Mouse (Mus musculus) cerebellum, postnatal 14 days (tissue): ENCODE data around the gene Fscn2.

Source experiments
- DNase-seq, 2 experiments: peaks; one replicate each; pipeline ENCODE4 v3.0.0; 2021; ENCODE audit warnings: mixed read lengths in 2 of 2

The Fscn2 gene

GRCm38 (mm10) chr11:120361295-120361694, at the start of gene Fscn2:
TSS of gene Fscn2 (plus strand) at chr11:120361534.
- DNase-seq = no peak

GRCm38 (mm10) chr11:120311561-120311960, 49.8 kb upstream of the Fscn2 start:
- peak; percentile 30 to 31 for DNase-seq

DNA sequence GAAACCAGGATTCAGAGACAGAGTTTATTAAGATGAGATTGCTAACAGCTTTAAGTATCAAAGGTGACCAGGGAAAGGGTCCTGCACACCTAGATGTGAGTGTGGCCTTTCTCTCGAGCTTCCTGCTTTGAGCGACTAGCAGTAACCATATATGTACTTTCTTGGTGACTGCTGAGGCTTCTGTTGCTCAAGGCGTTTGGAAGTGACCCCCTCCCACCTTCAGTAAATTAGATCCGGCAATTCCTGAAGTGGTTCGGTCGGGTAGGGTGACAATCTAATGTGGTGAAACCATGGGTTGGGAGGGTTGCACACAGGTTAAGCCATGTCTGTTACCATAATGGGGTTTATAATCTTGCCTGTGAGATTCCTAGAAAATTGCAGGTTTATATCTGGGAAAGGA, 49.3 kb upstream of the Fscn2 start:
- DNase-seq = no peak

GRCm38 (mm10) chr11:120313906-120314685, 47.2 kb upstream of the Fscn2 start:
- DNase-seq = peak in 1 of 2 experiments; percentile 4

- DNase-seq = peak; percentile 25 to 60
Measured at GRCm38 (mm10) chr11:120314721-120315415, 46.5 kb upstream of the Fscn2 start.

- peak; percentile 65 to 69 for DNase-seq
Measured at GRCm38 (mm10) chr11:120315416-120315761, 45.9 kb upstream of the Fscn2 start.

GRCm38 (mm10) chr11:120315832-120316689, 45.3 kb upstream of the Fscn2 start:
- peak; percentile 91 to 95 for DNase-seq

GRCm38 (mm10) chr11:120316690-120317254, 44.6 kb upstream of the Fscn2 start:
- peak; percentile 46 to 51 for DNase-seq

GRCm38 (mm10) chr11:120317456-120317855, 43.9 kb upstream of the Fscn2 start:
- DNase-seq = peak in 1 of 2 experiments; percentile 6

GRCm38 (mm10) chr11:120319310-120319709, 42.0 kb upstream of the Fscn2 start:
- DNase-seq = no peak

GRCm38 (mm10) chr11:120320156-120320555, 41.2 kb upstream of the Fscn2 start:
- no peak for DNase-seq

- DNase-seq = peak; percentile 57 to 72
Measured at GRCm38 (mm10) chr11:120335431-120336021, 25.8 kb upstream of the Fscn2 start.

DNA sequence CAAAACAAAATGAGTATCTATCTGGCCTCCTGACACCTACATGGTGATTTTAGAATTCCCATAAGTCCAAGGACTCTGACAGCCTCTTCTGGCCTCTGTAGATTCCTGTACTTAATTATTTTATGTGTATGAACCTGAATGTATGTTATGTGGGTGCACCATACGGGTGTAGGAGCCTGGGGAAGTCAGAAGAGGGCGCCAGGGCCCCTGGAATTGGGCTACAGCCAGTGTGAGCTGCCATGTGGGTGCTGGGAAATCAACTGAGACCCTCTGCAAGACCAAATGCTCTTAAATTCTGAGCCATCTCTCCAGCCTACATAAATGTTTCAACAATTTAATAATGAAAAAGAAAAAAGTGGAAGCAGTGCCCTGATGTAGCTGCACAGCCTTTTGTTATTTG, 23.9 kb upstream of the Fscn2 start:
- DNase-seq = peak in 1 of 2 experiments; percentile 12

DNA sequence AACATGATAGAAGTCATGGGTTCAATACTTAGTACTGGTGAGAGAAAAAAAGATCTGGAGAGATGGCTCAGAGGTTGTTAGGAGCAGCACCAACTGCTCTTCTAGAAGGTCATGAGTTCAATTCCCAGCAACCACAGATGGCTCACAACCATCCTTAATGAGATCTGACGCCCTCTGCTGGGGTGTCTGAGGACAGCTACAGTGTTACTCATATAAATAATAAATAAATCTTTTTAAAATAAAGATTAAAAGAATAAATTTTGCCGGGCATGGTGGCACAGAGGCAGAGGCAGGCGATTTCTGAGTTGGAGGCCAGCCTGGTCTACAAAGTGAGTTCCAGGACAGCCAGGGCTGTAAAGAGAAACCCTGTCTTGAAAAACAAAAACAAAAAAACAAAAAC, 22.5 kb upstream of the Fscn2 start:
- DNase-seq = peak in 1 of 2 experiments; percentile 4

DNA sequence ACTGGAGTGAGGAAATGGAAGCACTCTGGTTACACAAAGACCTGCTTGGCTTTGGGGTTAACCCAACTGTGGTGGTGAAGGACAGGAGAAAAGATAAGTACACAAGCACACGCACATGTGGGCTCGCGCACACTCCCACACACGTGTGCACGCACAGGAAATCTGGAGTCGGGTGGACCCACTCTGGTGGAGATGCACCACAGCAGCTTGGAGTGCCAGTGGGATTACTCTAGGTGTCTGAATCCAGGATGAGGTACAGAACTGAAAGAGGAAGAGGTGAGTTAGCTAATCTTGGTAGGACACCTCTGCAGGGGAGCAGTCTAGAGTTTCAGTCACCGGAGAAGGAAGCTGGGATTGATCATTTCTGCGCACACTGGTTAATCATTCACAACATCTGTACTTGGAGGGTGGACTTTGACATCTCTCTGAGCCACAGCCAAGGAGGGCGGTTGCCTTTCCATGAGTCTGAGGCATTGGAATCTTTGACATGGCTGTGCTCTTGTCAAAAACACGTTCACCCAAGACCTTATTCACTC, 21.3 kb upstream of the Fscn2 start:
- no peak for DNase-seq

DNA sequence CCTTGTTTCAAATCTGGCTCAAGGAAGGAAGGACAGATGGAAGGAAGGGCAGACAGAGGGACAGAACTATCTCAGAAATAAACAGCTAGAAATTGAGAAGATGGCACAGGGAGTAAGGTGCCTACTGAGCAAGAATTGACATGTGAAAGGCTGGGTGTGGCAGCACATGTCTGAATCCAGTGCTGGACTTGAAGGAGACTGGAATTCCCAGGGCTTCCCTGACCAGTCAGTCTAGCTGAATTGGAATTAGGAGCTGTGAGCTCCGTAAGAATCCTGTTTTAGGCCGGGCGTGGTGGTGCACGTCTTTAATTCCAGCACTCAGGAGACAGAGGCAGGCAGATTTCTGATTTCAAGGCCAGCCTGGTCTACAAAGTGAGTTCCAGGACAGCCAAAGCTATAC, 19.7 kb upstream of the Fscn2 start:
- no peak for DNase-seq

DNA sequence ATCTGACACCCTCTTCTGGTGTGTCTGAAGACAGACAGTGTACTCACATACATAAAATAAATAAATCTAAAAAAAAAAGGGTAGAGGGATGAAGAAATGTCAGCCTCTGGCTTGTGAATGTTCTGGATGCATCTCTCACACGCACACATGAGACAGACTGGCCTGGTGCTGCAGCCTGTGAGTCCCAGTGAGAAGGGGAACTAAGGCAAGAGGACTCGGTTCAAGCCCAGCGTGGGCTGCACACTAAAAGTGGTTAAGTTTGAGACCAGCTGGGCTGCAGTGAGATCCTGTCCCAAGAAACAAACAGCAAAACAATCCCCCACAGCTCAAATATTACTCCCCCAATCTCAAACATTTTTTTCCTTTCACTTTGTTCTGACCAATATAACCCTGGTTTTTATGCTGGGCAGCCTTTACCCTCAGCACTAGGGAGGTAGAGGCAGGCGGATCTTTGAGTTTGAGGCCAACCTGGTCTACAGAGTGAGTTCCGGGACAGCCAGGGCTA, 18.6 kb upstream of the Fscn2 start:
- no peak for DNase-seq

- DNase-seq = peak; percentile 13 to 22
Measured at GRCm38 (mm10) chr11:120343519-120344309, 17.6 kb upstream of the Fscn2 start.

- DNase-seq = peak; percentile 8 to 12
Measured at GRCm38 (mm10) chr11:120344310-120344920, 16.9 kb upstream of the Fscn2 start.

DNA sequence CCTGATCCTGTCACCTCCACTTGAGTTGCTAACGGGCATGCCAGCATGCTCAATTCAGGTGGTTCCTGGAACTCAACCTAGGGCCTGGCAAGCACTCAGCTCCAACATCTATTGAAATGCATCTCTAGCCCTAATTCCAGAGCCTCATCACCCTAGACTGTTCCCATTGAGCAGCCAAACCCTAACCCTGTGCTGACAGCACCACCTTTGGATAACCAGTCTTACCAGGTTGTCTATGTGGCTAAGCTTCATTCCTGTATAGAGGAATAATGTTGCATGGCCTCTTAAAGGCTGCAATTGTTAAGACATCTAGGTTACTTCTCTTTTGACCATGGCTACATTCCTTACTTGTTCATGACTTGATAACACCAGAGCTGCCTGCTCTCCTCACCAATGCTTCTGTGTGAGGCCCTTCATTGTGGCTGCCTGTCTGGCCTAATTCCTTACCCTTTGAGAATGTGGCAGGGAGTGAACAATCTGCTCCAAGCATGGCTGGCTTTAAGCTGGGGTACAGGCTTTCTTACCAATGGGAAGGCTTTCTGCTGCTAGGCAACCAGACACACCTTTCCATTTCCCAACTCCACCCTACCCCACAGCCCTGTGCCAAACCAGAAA, 16.2 kb upstream of the Fscn2 start:
- peak; percentile 28 to 38 for DNase-seq
